Mouse (Mus musculus): ENCODE data around the gene Zfx. TPM values are rescaled to one million over a fixed set of nuclear protein-coding genes. Genes with fewer than 3 reads are reported as not detected.

Zfx gene
- polyA plus RNA-seq, 1 experiment from 2014 or later = 26.0 TPM

DNA sequence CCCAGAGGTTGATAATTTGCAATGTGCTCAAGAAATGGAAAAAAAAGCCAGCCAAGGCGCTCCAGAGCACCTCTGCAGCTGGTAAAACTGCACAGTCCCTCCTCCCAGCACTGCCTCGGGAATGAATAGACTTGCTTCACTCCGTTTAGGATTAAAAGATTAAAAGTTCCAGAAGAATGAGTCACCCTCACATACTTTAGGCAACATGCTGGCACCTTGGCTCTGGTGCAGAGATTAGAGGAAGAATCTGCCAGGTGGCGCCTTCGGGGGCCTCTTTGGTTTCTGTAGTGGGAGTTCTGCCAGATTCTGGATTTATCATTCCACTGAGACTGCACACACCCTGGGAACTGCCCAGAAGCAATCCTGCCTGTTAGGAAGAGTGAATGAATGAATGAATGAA lies 75.5 kb downstream of the Zfx start:
- H3K36me3 ChIP-seq = no peaks in the 10 kb centered on the region
- H3K27ac ChIP-seq = no peak overlapping the region
- ATAC-seq (ENCODE audit: low FRiP score) = no peak
- H3K4me2 ChIP-seq = no peak overlapping the region
- WGBS = 58% methylated on average over 5 of the region's 5 CpGs
- no peaks in the 10 kb centered on the region for H3K9me3 ChIP-seq
- H3K4me1 ChIP-seq (replicated peaks) = no peaks in the 10 kb centered on the region
- peaks cover 32% of the 10 kb centered on the region for H3K27me3 ChIP-seq
- H3K4me3 ChIP-seq = no peak overlapping the region
- no peak overlapping the region for H3K9ac ChIP-seq

- no peak overlapping the region for H3K4me2 ChIP-seq
- no peaks in the 10 kb centered on the region for H3K36me3 ChIP-seq
- ATAC-seq (ENCODE audit: low FRiP score) = no peak
- H3K27ac ChIP-seq = no peak overlapping the region
- H3K4me3 ChIP-seq = no peak overlapping the region
- H3K9ac ChIP-seq = no peak overlapping the region
- 84% methylated on average over 5 of the region's 5 CpGs for WGBS
- H3K4me1 ChIP-seq (replicated peaks) = no peaks in the 10 kb centered on the region
- no peaks in the 10 kb centered on the region for H3K9me3 ChIP-seq
- H3K27me3 ChIP-seq = peaks cover 30% of the 10 kb centered on the region
These were observed 76.1 kb downstream of the Zfx start for GRCm38 (mm10) chrX:94047381-94047780.

DNA sequence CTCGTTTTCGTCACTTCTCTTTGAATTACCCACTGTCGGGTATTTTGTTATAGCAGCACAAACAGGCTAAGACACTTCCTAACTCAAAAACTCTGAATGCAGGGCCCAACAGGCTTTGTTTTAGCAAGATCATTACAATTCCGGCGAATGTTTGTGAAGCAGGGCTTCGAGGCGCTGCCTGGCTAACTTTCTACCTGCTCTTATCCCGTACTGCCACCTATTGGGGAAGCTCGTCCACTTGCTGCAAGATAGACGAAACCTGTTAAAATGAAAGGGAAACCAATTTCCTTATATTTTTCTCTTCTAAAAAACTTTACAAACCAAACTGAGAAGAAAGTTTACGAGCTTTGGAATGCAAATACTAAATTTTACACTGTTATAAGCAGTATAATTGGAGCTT lies 90.6 kb downstream of the Zfx start:
- Histone ChIP-seq H3K4me1 (replicated peaks) (no peaks in the 10 kb centered on the region), H3K36me3 (no peaks in the 10 kb centered on the region), H3K9me3 (no peaks in the 10 kb centered on the region), H3K4me3 (no peak overlapping the region), H3K9ac (no peak overlapping the region), H3K27me3 (peaks cover 43% of the 10 kb centered on the region; the same call in 1 of the 2 replicates), H3K4me2 (no peak overlapping the region), H3K27ac (no peak overlapping the region)
- no peak for ATAC-seq (ENCODE audit: low FRiP score)
- WGBS = 35% methylated on average over 11 of the region's 11 CpGs

- H3K9ac ChIP-seq = no peak overlapping the region
- no peak for ATAC-seq (ENCODE audit: low FRiP score)
- H3K4me3 ChIP-seq = no peak overlapping the region
- no peaks in the 10 kb centered on the region for H3K36me3 ChIP-seq
- H3K9me3 ChIP-seq = no peaks in the 10 kb centered on the region
- H3K27me3 ChIP-seq = peaks cover 44% of the 10 kb centered on the region
- WGBS = 71% methylated on average over 7 of the region's 7 CpGs
- no peak overlapping the region for H3K4me2 ChIP-seq
- H3K4me1 ChIP-seq (replicated peaks) = no peaks in the 10 kb centered on the region
- no peak overlapping the region for H3K27ac ChIP-seq
These were observed 93.4 kb downstream of the Zfx start for GRCm38 (mm10) chrX:94030081-94030480.

Other genes with a start within 250 kb of the Zfx start
- gene AU015836, start 155.0 kb downstream of the Zfx start, polyA plus RNA-seq (2015; fragmentation: Nextera tagmentation; extraction: Ambion mirVana) = not detected in 2 replicates
- 87.1 and 93.1 TPM in 2 replicates for gene Eif2s3x, start 89.2 kb upstream of the Zfx start, polyA plus RNA-seq (2015; fragmentation: Nextera tagmentation; extraction: Ambion mirVana)
- 9.7 and 10.4 TPM in 2 replicates for gene Klhl15, start 110.9 kb upstream of the Zfx start, polyA plus RNA-seq (2015; fragmentation: Nextera tagmentation; extraction: Ambion mirVana)
- 0.06 and 0.26 TPM in 2 replicates for gene Fam90a1b, start 243.1 kb upstream of the Zfx start, polyA plus RNA-seq (2015; fragmentation: Nextera tagmentation; extraction: Ambion mirVana)
- 133 and 135 TPM in 2 replicates for gene Apoo, start 243.4 kb upstream of the Zfx start, polyA plus RNA-seq (2015; fragmentation: Nextera tagmentation; extraction: Ambion mirVana)

All from hindbrain, embryonic 13.5 days (tissue).